Mouse (Mus musculus): ENCODE measurements around the gene 2510002D24Rik. TPM values are rescaled to one million over a fixed set of nuclear protein-coding genes. Genes with fewer than 3 reads are reported as not detected.
"Not testable (repeated sequence)": the region's sequence is repeated elsewhere in the genome, so short reads cannot be mapped to it uniquely, and the experiment has no call there.

Gene 2510002D24Rik
- total RNA-seq, 4 experiments from 2014 or later = 18.5 to 23.9 (median 20.9) TPM

DNA sequence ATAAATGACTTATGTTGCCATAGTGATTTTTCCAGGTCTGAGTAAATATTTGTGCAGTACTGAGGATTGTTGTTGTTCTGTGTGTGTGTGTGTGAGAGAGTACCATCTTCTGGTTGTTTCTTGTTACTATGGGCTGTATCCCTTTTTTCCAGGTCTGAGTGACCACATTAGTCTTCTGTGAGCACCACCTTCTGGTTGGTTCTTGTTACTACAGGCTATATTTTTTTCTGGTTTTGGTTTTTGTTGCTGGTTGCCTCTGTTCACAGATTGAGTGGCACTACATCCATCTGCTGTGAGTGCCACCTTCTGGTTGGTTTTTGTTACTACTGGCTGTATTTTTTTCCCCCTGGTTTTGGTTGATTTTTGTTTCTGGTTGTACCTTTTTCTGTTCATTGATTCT, 22.2 kb downstream of the 2510002D24Rik start:
- no peak for DNase-seq

DNA sequence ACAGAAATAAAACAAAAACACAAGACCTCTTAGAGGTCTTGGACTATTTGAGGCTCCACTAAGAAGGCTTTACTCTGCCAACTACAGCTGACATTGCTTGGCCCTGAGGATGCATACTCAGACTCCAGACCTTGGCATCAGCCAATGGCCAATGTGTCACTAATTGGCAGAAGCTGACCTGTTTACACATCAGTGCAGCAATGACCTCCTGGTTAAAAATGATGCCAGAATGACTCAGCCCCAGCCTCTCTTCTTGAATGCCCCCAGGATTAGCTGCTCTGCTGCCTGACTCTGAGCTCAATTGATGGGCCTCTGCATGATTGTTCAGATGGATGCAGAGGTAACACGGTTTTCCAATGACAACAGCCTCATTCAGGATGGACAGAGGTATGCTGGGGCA, 23.8 kb downstream of the 2510002D24Rik start:
- peak; percentile 83 for DNase-seq

DNA sequence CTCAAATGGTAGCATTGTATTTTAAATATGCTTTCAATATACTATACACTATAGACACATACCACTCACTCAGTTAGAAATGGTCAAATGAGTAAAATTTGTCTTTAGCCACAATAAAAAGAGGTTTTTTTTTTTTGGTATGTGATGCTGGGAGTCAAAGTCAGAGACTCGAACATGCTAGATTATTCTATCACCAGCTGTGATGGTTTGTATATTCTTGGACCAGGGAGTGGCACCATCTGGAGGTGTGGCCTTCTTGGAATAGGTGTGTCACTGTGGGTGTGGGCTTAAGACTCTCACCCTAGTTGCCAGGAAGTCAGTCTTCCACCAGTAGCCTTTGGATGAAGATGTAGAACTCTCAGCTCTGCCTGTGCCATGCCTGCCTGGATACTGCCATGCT, 34.1 kb downstream of the 2510002D24Rik start:
- DNase-seq = not testable (repeated sequence)

DNA sequence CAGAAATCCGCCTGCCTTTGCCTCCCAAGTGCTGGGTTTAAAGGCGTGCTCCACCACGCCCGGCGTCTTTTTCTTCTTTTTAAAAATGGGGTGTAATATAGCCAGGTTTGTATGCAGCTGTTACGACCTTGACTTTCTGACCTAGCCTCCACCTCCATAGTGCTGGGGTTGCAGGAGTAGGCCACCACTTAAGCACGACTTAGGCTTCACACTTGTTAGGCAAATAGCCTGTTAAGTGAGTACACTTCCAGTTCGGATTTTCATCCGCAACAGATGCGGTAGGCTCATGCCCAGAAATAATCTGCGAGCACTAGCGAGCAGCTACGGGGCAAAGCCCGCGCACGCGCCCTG, 39.7 kb downstream of the 2510002D24Rik start:
- DNase-seq = no peak

DNA sequence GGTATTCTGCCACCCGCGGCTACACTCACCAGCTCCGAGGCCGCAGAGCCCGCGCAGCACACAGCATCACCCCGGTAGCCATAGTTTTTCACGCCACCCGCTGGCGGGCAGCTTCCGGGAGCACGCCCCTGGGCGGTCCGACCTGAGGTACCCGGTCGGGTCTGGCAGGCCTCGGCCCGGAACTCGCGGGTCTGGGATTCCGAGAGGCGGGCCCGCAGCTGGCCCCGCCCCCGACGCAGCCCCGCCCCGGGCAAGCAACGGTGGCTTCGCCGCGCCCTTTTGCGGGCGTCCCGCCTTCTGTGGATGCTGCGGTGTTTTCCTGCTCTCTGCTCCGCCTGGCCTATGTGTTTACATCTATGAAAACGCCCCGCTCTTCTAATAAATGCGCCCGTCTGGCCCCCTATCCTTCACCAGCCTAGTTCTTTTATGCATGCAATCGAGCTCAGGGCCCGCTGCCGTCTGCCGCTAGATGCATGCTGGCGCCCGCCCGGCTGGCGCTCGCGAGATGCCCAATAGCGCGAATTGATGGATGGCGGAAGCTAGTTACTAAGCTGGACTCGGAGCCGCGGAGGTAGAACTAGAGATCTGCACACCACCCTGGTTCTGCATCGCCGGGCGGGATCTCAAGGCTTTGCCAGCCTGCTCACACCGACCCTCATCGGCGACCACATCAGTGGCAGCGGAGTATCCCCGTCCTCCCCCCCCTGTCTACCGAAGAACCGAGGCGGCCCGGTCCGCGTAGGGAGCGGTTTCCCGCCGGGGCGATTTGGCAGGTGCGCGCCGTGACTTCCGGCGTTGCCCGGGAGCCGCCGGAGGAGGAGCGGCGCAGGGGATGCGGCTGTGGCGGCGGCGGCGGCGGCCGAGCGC, 40.3 kb downstream of the 2510002D24Rik start, which contains the start of the genes Mrpl40 and Hira:
TSS of gene Mrpl40 (minus strand) at position 421 of the 867 bp plus-strand sequence.
TSS of gene Hira (plus strand) at position 596 of the 867 bp plus-strand sequence.
- DNase-seq = peak; percentile 96

DNA sequence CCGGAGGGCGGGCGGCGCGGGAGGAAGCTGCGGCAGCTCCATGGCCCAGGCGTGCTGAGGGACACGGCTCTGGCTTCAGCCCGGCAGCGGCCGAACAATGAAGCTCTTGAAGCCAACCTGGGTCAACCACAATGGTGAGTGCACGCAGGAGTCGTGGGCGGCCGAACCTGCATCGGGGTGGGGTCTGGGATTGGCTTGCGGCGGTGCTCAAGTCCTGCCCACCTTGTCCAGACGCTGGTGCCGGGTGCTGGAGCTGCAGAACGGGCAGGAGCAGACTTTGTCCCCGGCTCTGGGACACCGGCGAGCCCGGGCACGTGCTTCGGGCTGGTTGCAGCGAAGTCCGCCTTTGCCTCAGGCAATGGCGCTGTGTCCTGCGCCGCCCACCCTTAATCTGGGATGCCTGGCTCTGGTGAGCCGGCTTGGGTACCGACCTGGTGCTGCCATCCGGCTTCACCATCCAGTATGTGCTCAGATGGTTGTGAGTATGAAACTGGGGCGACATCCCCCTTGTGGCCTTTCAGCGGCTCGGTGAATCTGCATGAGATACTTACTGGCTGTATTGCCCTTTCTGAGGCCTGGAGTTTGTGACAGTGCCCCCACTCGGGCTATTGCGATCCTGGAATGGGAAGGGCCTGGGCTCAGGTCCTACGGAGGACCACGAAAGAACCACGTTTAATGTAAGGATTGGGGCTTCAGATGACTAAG, 41.2 kb downstream of the 2510002D24Rik start:
- peak; percentile 50 for DNase-seq

DNA sequence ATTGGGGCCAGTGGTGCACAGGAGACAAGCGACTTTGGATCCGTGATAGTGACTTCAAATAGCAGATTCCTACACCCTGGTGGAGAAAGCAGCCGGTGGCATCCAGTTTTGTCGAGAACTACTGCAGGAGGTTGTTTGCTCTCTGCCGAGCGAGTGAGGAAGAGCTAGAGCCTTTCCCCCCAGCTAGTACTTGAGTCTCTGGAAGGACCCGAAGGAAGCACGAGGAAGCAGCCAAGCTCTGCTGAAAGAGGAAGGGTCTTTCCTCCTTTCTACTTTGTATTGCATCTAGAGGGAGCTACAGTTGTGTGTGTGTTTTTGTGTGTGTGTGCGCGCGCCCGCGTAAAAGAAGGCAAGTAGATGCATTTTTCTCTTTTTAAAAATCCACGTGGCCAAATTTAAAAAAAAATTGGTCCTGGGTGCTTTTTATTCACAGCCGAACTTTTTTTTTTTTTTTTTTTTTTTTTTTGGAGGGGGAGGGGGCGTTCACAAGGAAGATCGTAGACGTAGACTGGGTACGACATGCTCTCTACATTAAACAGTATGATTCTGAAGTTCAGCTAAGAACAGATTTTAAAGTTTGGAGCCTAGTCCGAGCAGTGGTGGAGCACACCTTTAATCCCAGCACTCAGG, 41.8 kb downstream of the 2510002D24Rik start:
- DNase-seq = no peak

DNA sequence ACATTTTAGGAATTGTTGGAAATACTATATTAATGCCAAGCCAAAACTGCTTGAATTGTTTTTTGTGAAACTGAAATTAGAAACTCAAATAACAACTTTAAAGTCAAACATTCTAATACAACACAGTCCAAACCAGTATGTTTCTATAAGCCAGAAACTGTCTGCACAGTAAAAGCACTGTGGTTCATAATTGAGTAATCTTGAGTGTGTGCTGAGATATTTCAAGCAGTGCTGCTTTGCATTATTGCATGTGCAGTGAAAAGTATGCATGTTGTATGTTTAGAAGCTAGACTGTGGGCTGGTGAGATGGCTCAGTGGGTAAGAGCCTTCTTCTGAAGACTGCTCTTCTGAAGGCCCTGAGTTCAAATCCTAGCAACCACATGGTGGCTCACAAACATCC, 47.7 kb downstream of the 2510002D24Rik start:
- DNase-seq = no peak

Other genes starting within 250 kb of the 2510002D24Rik start
- not detected for gene Tbx1, start 245.9 kb upstream of the 2510002D24Rik start, total RNA-seq (2022)
- not detected for gene Gp1bb, start 214.2 kb upstream of the 2510002D24Rik start, total RNA-seq (2022)
- gene Gm49601, start 210.2 kb upstream of the 2510002D24Rik start, total RNA-seq (2022) = 1 to 10 TPM; 3.6 to 8.5 (median 5.6) TPM
- gene Sept5, start 206.6 kb upstream of the 2510002D24Rik start, total RNA-seq (2022) = 10 to 100 TPM in 3 of 4 experiments, 1 to 10 TPM in 1; 8.5 to 18.5 (median 12.0) TPM
- 10 to 100 TPM in 1 of 4 experiments, 1 to 10 TPM in 3; 7.8 to 12.2 (median 9.4) TPM for gene Cldn5, start 59.7 kb upstream of the 2510002D24Rik start, total RNA-seq (2022)
- 100 to 1,000 TPM; 131 to 143 (median 136) TPM for gene Ufd1, start 24.8 kb upstream of the 2510002D24Rik start, total RNA-seq (2022)
- 10 to 100 TPM in 2 of 4 experiments, 1 to 10 TPM in 2; 7.0 to 12.8 (median 10.0) TPM for gene Cdc45, start 24.6 kb upstream of the 2510002D24Rik start, total RNA-seq (2022)
- 1 to 10 TPM; 1.7 to 7.3 (median 5.7) TPM for gene Gm28539, start within 50 bp of the 2510002D24Rik start, total RNA-seq (2022)
- 10 to 100 TPM; 42.0 to 53.2 (median 48.0) TPM for gene Mrpl40, start 40.3 kb downstream of the 2510002D24Rik start, total RNA-seq (2022)
- 10 to 100 TPM; 31.8 to 59.1 (median 39.6) TPM for gene Hira, start 40.5 kb downstream of the 2510002D24Rik start, total RNA-seq (2022)